Mouse (Mus musculus) thymus, adult 2 months (tissue): Measurements from ENCODE around the gene Cd274.

Experiments
- CTCF ChIP-seq: fragments of 200-500 bp; IDR thresholded peaks from 2 replicates; pipeline ENCODE4 v1.5.1; 2012; ENCODE audit warnings: mild to moderate bottlenecking, control low read depth, low read length, moderate library complexity, borderline replicate concordance; ENCODE audit not compliant: control insufficient read depth, poor library complexity, insufficient read depth; ENCODE audit errors: extremely low read depth
- POLR2A ChIP-seq: fragments of 200-500 bp; IDR thresholded peaks from 2 replicates; pipeline ENCODE4 v1.6.1; 2012; ENCODE audit warnings: mild to moderate bottlenecking, low read length, control low read depth, moderate library complexity; ENCODE audit not compliant: control insufficient read depth, poor library complexity, insufficient read depth; ENCODE audit errors: extremely low read depth

DNA sequence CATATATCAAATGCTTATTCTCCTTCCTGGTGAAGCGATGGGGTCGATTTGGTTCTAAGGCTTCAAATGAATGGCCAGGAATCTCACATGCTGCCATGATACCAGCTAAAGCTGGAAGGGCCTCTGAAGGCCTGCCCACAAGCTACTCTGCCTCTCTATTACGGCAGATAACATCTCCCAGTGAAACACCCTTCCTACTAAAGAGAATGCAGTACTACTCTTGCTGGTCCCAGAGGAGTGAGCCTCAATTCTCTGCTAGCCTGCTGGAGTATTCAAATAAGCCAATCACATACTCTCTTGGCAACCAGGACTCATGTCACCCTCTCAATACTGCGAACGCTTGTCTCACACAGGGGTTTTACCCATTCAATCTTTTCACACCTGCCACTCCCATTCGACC is 25.0 kb upstream of the Cd274 start:
- TF ChIP-seq POLR2A (no peak), CTCF (no peak)
